Mouse (Mus musculus) forebrain, embryonic 10.5 days (tissue): ENCODE data around the gene Itch. TPM values are rescaled to one million over a fixed set of nuclear protein-coding genes. Genes with fewer than 3 reads are reported as not detected.

Experiments
- DNase-seq: peaks from one replicate; pipeline ENCODE4 v3.0.0-alpha.2; 2017; ENCODE audit warnings: low spot score; ENCODE audit errors: extremely low spot score
- H3K27ac ChIP-seq: fragments of 300-500 bp; sonication (generic); 2 replicates; pipeline ENCODE4 v1.5.1; 2016; ENCODE audit warnings: mild to moderate bottlenecking
- H3K27me3 ChIP-seq: fragments of 300-500 bp; sonication (generic); 2 replicates; pipeline ENCODE4 v1.6.1; 2016; ENCODE audit warnings: mild to moderate bottlenecking; ENCODE audit not compliant: poor library complexity, severe bottlenecking
- H3K36me3 ChIP-seq: fragments of 300-500 bp; sonication (generic); replicated peaks from 2 replicates; pipeline ENCODE4 v1.6.1; 2016; ENCODE audit warnings: mild to moderate bottlenecking, moderate library complexity
- H3K4me1 ChIP-seq: fragments of 300-500 bp; sonication (generic); 2 replicates; pipeline ENCODE4 v1.6.1; 2016
- H3K4me3 ChIP-seq: fragments of 300-500 bp; sonication (generic); 2 replicates; pipeline ENCODE4 v1.5.1; 2016; ENCODE audit warnings: mild to moderate bottlenecking, moderate library complexity
- H3K9me3 ChIP-seq: fragments of 300-500 bp; sonication (generic); 2 replicates; pipeline ENCODE4 v1.6.1; 2016; ENCODE audit warnings: mild to moderate bottlenecking, moderate library complexity
- WGBS: fragments of 180-500 bp; shearing (Covaris S2); methylation state at CpG from one replicate; pipeline ENCODE4 v1.1.7; 2016; 5-methylcytosine and 5-hydroxymethylcytosine counted together
- polyA plus RNA-seq: library from polyadenylated mRNA; unstranded; fragments of >200 nt; fragmentation: Nextera tagmentation; extraction: Ambion mirVana; gene quantifications from 2 replicates; pipeline ENCODE4 v1.2.1, GENCODE M21; 2016

Itch gene
- polyA plus RNA-seq, 1 experiment from 2014 or later = 54.7 TPM

DNA sequence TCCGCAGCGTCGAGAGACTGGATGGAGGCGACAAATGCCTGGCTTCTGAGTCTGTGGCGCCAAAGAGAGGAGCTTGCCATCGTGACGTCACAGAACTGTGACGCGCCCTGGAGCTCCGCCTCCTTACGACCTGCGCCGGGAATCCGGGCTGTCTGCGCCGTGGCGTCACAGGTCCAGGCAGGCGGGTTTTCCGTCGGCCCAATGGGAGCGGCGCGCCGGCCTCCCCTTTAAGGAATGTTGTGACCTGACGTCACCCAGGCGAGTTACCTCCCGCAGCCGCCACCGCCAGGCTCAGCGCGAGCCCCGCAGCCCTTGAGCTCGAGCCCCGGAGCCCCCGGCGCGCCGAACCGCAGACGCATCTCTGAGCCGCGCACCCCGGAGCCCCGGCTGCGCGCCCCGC lies 142.9 kb downstream of the Itch start, which contains the start of gene Map1lc3a:
TSS of gene Map1lc3a (plus strand) at position 103 of the 400 bp plus-strand sequence.
- no peaks in the 10 kb centered on the region for H3K9me3 ChIP-seq
- H3K27ac ChIP-seq = peak within 1 kb of the TSS; percentile 90
- WGBS = 1% methylated on average over 47 of the region's 47 CpGs

More for the DNA sequence above, 142.9 kb downstream of the Itch start, which contains the start of gene Map1lc3a:
- peaks cover 9% of the 10 kb centered on the region; the same call in 1 of the 2 replicates for H3K27me3 ChIP-seq
- H3K4me3 ChIP-seq = peak within 1 kb of the TSS; percentile 73
- DNase-seq = peak; percentile 93
- peaks cover 22% of the 10 kb centered on the region for H3K4me1 ChIP-seq
- peaks cover 25% of the 10 kb centered on the region for H3K36me3 ChIP-seq

Other genes starting within 250 kb of the Itch start
- 118 and 132 TPM in 2 replicates for gene Eif2s2, start 240.6 kb upstream of the Itch start, polyA plus RNA-seq
- 0.06 and 0.20 TPM in 2 replicates for gene Gm14226, start 115.2 kb upstream of the Itch start, polyA plus RNA-seq
- 114 TPM in 2 replicates for gene Ahcy, start 59.0 kb upstream of the Itch start, polyA plus RNA-seq
- gene Dynlrb1, start 103.0 kb downstream of the Itch start, polyA plus RNA-seq = 383 and 398 TPM in 2 replicates
- 87.1 TPM in 2 replicates for gene Map1lc3a, start 142.8 kb downstream of the Itch start, polyA plus RNA-seq
- 52.6 and 56.5 TPM in 2 replicates for gene Pigu, start 223.9 kb downstream of the Itch start, polyA plus RNA-seq
- gene Trp53inp2, start 247.6 kb downstream of the Itch start, polyA plus RNA-seq = 28.9 and 33.7 TPM in 2 replicates